Mouse (Mus musculus) thymus, adult 18-20 months (tissue): ENCODE results near the gene Usp2.

ENCODE experiments used
- DNase-seq, 2 experiments: peaks; one replicate each; pipeline ENCODE4 v3.0.0; 2022; ENCODE audit warnings: mixed read lengths in 2 of 2

Usp2 gene

GRCm38 (mm10) chr9:44046426-44046825, 20.4 kb upstream of the Usp2 start:
- peak in 1 of 2 experiments; percentile 65 for DNase-seq

- DNase-seq, result peak; percentile 75 to 86
Measured at GRCm38 (mm10) chr9:44047071-44047470, 19.8 kb upstream of the Usp2 start.

- no peak for DNase-seq
Measured at GRCm38 (mm10) chr9:44047571-44048490, 19.0 kb upstream of the Usp2 start.

- no peak for DNase-seq
Measured at GRCm38 (mm10) chr9:44048541-44049380, 18.1 kb upstream of the Usp2 start.

- no peak for DNase-seq
Measured at GRCm38 (mm10) chr9:44049381-44050165, 17.2 kb upstream of the Usp2 start.

- DNase-seq, result no peak
Measured at GRCm38 (mm10) chr9:44052855-44053254, 14.0 kb upstream of the Usp2 start.

GRCm38 (mm10) chr9:44053936-44054335, 12.9 kb upstream of the Usp2 start:
- no peak for DNase-seq

- no peak for DNase-seq
Measured at GRCm38 (mm10) chr9:44058606-44059005, 8.2 kb upstream of the Usp2 start.

GRCm38 (mm10) chr9:44065177-44065576, 1.6 kb upstream of the Usp2 start:
- DNase-seq, result no peak

GRCm38 (mm10) chr9:44067241-44067959, 579 bp downstream of the Usp2 start:
- peak; percentile 63 to 73 for DNase-seq

GRCm38 (mm10) chr9:44067960-44068330, 1.1 kb downstream of the Usp2 start:
- no peak for DNase-seq

GRCm38 (mm10) chr9:44069252-44069651, 2.4 kb downstream of the Usp2 start:
- DNase-seq, result no peak

GRCm38 (mm10) chr9:44070113-44070843, 3.5 kb downstream of the Usp2 start:
- DNase-seq, result no peak

GRCm38 (mm10) chr9:44070844-44071231, 4.0 kb downstream of the Usp2 start:
- no peak for DNase-seq

- DNase-seq, result no peak
Measured at GRCm38 (mm10) chr9:44071914-44072598, 5.2 kb downstream of the Usp2 start.

- no peak for DNase-seq
Measured at GRCm38 (mm10) chr9:44072599-44072915, 5.7 kb downstream of the Usp2 start.

GRCm38 (mm10) chr9:44073115-44073514, 6.3 kb downstream of the Usp2 start:
- no peak for DNase-seq

- no peak for DNase-seq
Measured at GRCm38 (mm10) chr9:44074395-44075275, 7.8 kb downstream of the Usp2 start.

GRCm38 (mm10) chr9:44075276-44075995, 8.6 kb downstream of the Usp2 start:
- no peak for DNase-seq
